Mouse (Mus musculus) lung, embryonic 16.5 days (tissue): ENCODE data around the gene Uox. TPM values are rescaled to one million over a fixed set of nuclear protein-coding genes. Genes with fewer than 3 reads are reported as not detected.

Source experiments
- ATAC-seq: fragments of 200-750 bp; cut with Nextera tagmentation; 2 replicates; pipeline ENCODE4 v1.8.0; 2017; ENCODE audit warnings: low read depth, mild to moderate bottlenecking, moderate library complexity
- H3K27ac ChIP-seq: fragments of 300-500 bp; sonication (generic); 2 replicates; pipeline ENCODE4 v1.5.1; 2014; ENCODE audit warnings: mild to moderate bottlenecking, control low read depth, low read length
- H3K27me3 ChIP-seq: fragments of 300-500 bp; sonication (generic); 2 replicates; pipeline ENCODE4 v1.6.1; 2014; ENCODE audit warnings: low read depth, low read length, mixed read lengths; ENCODE audit not compliant: control insufficient read depth, insufficient read depth
- H3K36me3 ChIP-seq: fragments of 300-500 bp; sonication (generic); 2 replicates; pipeline ENCODE4 v1.6.1; 2014; ENCODE audit warnings: low read length; ENCODE audit not compliant: control insufficient read depth, insufficient read depth
- H3K4me1 ChIP-seq: fragments of 300-500 bp; sonication (generic); replicated peaks from 2 replicates; pipeline ENCODE4 v1.6.1; 2014; ENCODE audit warnings: low read length, mixed read lengths; ENCODE audit not compliant: control insufficient read depth, insufficient read depth
- H3K4me2 ChIP-seq: fragments of 300-500 bp; sonication (generic); 2 replicates; pipeline ENCODE4 v1.6.1; 2014; ENCODE audit warnings: low read depth, low read length, control low read depth
- H3K4me3 ChIP-seq: fragments of 300-500 bp; sonication (generic); 2 replicates; pipeline ENCODE4 v1.5.1; 2014; ENCODE audit warnings: mild to moderate bottlenecking, low read length, control low read depth
- H3K9ac ChIP-seq: fragments of 300-500 bp; sonication (generic); 2 replicates; pipeline ENCODE4 v1.6.1; 2014; ENCODE audit warnings: low read length, control low read depth
- H3K9me3 ChIP-seq: fragments of 300-500 bp; sonication (generic); 2 replicates; pipeline ENCODE4 v1.6.1; 2016; ENCODE audit warnings: low read length; ENCODE audit not compliant: control insufficient read depth
- WGBS: fragments of 180-500 bp; shearing (Covaris S2); extraction: QIAGEN DNeasy Blood & Tissue Kit; methylation state at CpG from one replicate; pipeline ENCODE4 v1.1.7; 2014; 5-methylcytosine and 5-hydroxymethylcytosine counted together
- polyA plus RNA-seq: library from polyadenylated mRNA; unstranded; fragments of >200 nt; fragmentation: Nextera tagmentation; extraction: Ambion mirVana; gene quantifications from 2 replicates; pipeline ENCODE4 v1.2.1, GENCODE M21; 2015

The Uox gene
- polyA plus RNA-seq, 1 experiment from 2014 or later: 0.45 TPM

DNA sequence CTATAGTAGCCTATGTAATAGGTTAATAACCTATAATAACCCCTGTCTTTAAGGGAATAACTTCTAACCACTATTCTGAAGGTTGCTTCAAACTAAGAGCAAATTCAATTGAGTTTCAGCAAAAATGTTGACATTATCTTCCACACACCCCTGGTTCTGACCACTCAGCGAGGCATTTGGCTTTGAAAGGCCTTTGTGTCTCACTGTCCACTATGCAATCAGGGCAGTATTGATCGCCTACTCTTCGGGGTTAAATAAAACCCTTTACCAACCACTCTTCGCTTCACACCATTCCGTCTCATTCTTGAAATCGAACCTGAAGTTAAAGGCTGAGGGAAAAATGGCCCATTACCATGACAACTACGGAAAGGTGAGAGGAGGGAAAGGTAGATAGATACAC lies 26.6 kb downstream of the Uox start:
- H3K36me3 ChIP-seq: no peaks in the 10 kb centered on the region
- no peaks in the 10 kb centered on the region for H3K27me3 ChIP-seq
- H3K9ac ChIP-seq: no peak overlapping the region
- peaks cover 5% of the 10 kb centered on the region for H3K4me1 ChIP-seq
- no peak overlapping the region for H3K4me3 ChIP-seq
- WGBS: 84% methylated on average over 7 of the region's 7 CpGs
- ATAC-seq: no peak
- H3K4me2 ChIP-seq: no peak overlapping the region
- H3K9me3 ChIP-seq: no peaks in the 10 kb centered on the region
- H3K27ac ChIP-seq: no peak overlapping the region

DNA sequence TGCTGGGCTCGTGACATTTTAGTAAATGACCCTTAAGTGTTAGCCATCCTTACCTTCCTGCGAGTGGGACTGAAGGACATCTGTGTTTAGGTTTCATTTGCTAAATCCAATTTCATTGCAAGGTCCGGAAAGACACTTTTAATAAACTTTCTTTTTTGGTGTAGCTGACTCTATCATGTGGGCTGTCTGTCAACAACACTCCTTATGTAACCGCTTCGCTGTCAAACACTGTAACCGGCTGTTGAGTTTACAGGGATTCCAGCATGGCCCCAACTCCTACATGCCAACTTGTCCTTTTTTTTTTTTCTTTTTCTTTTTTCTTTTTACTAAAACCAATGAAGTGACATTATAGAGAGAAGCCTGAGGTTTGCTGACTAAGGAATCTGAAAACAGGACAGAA lies 28.2 kb downstream of the Uox start:
- no peak for ATAC-seq
- Histone ChIP-seq H3K36me3 (no peaks in the 10 kb centered on the region), H3K4me2 (peak overlapping the region; percentile 25; the same call in 1 of the 2 replicates), H3K4me3 (no peak overlapping the region), H3K9me3 (no peaks in the 10 kb centered on the region), H3K4me1 (peaks cover 5% of the 10 kb centered on the region), H3K27ac (no peak overlapping the region), H3K27me3 (no peaks in the 10 kb centered on the region), H3K9ac (no peak overlapping the region)
- 36% methylated on average over 6 of the region's 6 CpGs for WGBS

DNA sequence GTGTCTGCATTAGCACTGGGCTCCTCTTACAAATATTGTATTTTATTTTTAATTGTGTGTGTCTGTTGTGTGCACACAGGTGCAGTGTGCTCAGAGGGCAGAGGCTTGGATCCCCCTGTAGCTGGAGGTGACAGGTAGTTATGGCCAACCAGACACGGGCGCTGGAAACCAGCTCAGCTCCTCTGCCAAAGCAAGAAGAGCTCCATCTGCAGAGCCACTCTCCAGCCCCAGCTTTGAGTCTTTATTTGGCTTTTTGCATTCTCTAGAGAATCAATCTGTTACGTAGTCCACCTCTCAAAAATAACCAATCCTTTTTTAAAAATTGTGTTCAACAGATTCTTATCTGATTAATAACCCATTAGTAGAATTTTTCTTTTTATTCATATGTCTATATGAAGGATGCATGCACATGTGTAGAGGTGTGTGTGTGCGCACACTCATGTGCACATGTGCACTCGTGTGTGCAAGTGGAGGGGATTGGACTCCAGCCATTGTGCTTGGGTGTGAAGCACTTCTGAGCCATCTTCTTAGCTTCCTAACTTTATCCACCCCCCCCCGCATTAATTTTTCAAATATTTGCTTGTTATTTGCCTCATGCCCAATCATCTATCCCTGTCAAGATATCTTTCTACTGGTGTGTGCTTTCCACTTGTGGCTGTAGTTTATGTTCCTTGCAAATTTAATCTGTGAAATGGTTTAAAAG lies 29.1 kb downstream of the Uox start:
- no peaks in the 10 kb centered on the region for H3K36me3 ChIP-seq
- no peak overlapping the region for H3K4me3 ChIP-seq
- H3K9ac ChIP-seq: no peak overlapping the region
- no peak for ATAC-seq
- no peaks in the 10 kb centered on the region for H3K9me3 ChIP-seq
- no peak overlapping the region for H3K27ac ChIP-seq
- 73% methylated on average over 6 of the region's 6 CpGs for WGBS
- H3K4me1 ChIP-seq: peaks cover 5% of the 10 kb centered on the region
- no peaks in the 10 kb centered on the region for H3K27me3 ChIP-seq
- H3K4me2 ChIP-seq: no peak overlapping the region

DNA sequence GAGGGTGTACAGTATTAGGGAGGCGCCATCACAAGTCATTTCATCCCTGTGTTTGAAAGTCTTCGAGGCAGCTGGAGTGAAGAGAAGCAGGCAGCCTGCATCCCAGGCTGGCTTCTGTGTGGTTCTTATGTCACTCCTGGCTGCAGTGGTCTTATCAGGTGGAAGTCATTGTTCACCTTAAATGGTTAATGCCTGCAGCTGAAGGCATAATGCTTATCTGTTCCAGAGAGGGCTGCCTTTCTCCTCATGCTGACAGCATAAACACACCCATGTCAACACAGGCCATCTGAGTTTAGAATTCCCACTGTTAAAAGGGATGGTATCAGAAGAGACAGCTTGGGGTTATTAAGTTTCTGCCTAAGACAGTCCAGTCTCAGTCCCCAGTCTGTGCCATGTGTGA lies 31.0 kb downstream of the Uox start:
- Histone ChIP-seq H3K36me3 (no peaks in the 10 kb centered on the region), H3K9me3 (no peaks in the 10 kb centered on the region), H3K9ac (no peak overlapping the region), H3K27ac (no peak overlapping the region), H3K27me3 (no peaks in the 10 kb centered on the region), H3K4me2 (no peak overlapping the region), H3K4me1 (peaks cover 5% of the 10 kb centered on the region), H3K4me3 (no peak overlapping the region)
- no peak for ATAC-seq
- 59% methylated on average over 2 of the region's 2 CpGs for WGBS

DNA sequence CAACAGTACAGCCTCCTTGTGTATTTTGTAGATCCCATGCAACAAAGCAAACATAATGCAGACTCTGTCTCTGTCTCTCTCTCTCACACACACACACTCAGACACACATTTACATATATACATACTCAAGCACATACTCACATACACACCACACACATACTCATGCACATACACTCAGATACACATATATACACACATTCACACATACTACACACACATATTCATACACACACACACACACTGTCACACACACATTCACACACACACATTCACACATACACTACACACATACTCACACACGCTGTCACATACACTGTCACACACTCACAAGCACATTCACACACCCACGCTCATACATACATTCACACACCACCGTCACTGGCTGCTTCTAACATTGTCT lies 32.3 kb downstream of the Uox start:
- H3K27me3 ChIP-seq: no peaks in the 10 kb centered on the region
- H3K4me3 ChIP-seq: no peak overlapping the region
- no peak overlapping the region for H3K27ac ChIP-seq
- H3K36me3 ChIP-seq: no peaks in the 10 kb centered on the region
- H3K9me3 ChIP-seq: no peaks in the 10 kb centered on the region
- peaks cover 5% of the 10 kb centered on the region for H3K4me1 ChIP-seq
- no peak overlapping the region for H3K4me2 ChIP-seq
- WGBS: 78% methylated on average over 3 of the region's 3 CpGs
- H3K9ac ChIP-seq: no peak overlapping the region
- ATAC-seq: no peak

DNA sequence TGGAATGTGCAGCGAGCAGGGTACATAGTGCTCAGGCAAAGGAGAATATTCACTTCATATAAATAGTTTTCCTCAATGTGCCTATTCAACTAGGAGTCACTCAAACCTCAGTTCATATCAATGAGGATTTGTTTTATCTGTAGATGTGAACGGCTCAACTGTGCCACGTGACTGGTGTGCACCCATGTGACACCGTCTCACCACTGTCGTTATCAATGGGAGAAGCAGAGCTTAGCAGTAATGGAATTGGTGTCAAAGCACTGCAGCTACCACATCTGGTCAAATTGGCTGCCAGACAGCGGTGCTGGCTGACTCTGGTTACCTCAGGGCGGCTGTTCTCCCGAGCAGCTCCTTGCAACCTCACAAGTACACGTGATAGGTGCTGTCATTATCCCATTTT lies 34.4 kb downstream of the Uox start:
- H3K9ac ChIP-seq: no peak overlapping the region
- 73% methylated on average over 9 of the region's 9 CpGs for WGBS
- no peak overlapping the region for H3K27ac ChIP-seq
- no peak overlapping the region for H3K4me2 ChIP-seq
- H3K27me3 ChIP-seq: no peaks in the 10 kb centered on the region
- no peaks in the 10 kb centered on the region for H3K9me3 ChIP-seq
- no peaks in the 10 kb centered on the region for H3K36me3 ChIP-seq
- no peak for ATAC-seq
- no peaks in the 10 kb centered on the region for H3K4me1 ChIP-seq
- no peak overlapping the region for H3K4me3 ChIP-seq

DNA sequence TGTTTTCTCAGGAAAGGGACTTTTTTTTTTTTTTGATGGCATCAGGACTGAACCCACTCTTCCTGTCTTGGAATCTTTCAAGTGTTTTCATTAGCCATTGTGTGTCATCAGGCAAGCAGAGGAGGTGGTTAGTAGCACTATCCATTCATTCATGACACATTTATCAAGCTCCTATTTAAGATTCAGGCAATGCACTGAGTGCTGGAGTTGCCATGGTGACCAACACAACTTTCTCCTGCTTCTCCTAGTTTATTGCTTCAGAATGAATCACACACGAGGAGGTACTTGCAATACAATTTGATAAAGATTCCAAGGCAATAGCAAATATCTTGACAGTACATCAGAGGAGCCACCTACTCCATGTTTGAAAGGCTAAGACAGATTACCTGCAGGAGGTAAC lies 37.1 kb downstream of the Uox start:
- ATAC-seq: no peak
- WGBS: 17% methylated on average over 1 of the region's 1 CpGs
- H3K4me1 ChIP-seq: no peaks in the 10 kb centered on the region

DNA sequence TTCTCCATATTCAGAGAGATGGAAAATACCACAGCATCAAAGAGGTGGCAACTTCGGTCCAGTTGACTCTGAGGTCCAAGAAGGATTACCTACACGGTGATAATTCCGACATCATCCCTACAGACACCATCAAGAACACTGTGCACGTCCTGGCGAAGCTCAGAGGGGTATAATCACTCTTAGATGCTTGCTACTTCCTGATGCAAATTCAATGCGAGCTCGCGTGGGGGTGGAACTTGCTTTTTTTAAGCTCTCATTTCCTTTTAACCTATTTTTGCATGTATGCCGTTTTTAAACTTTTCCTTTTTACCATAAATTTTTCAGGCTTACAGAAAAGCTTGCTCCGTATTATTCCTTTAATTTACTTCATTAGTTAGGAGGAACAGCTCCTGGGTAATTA lies 40.1 kb downstream of the Uox start:
- Histone ChIP-seq H3K4me2 (no peak overlapping the region), H3K4me1 (no peaks in the 10 kb centered on the region), H3K27me3 (no peaks in the 10 kb centered on the region), H3K9me3 (no peaks in the 10 kb centered on the region), H3K27ac (no peak overlapping the region), H3K4me3 (no peak overlapping the region), H3K36me3 (no peaks in the 10 kb centered on the region), H3K9ac (no peak overlapping the region)
- ATAC-seq: no peak
- 77% methylated on average over 10 of the region's 10 CpGs for WGBS

More for the DNA sequence above, 37.1 kb downstream of the Uox start:
- H3K27me3 ChIP-seq: no peaks in the 10 kb centered on the region
- no peaks in the 10 kb centered on the region for H3K36me3 ChIP-seq
- H3K9ac ChIP-seq: no peak overlapping the region
- no peak overlapping the region for H3K27ac ChIP-seq
- H3K4me2 ChIP-seq: no peak overlapping the region
- H3K9me3 ChIP-seq: no peaks in the 10 kb centered on the region
- no peak overlapping the region for H3K4me3 ChIP-seq

DNA sequence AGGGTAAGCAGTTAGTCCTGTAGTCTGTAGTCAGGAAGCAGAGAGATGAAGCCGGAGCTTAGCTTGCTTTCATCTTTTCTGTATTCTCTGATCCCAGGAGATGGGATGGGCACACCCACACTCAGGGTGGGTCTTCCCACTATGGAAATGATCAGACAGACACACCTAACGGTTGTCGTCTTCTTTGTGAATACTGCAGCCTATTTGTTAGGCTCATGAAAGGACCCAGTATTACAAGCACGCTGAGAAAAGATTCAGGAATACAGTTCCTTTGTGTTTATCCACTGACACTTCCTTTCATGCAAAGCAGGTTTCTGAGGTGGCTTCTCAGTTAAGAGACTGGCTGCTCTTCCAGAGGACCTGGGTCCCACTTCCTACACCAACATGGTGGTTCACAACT lies 41.0 kb downstream of the Uox start:
- Histone ChIP-seq H3K9ac (no peak overlapping the region), H3K4me1 (no peaks in the 10 kb centered on the region), H3K27me3 (no peaks in the 10 kb centered on the region), H3K9me3 (no peaks in the 10 kb centered on the region), H3K4me2 (no peak overlapping the region), H3K27ac (no peak overlapping the region), H3K4me3 (no peak overlapping the region), H3K36me3 (no peaks in the 10 kb centered on the region)
- WGBS: 77% methylated on average over 4 of the region's 4 CpGs
- no peak for ATAC-seq

DNA sequence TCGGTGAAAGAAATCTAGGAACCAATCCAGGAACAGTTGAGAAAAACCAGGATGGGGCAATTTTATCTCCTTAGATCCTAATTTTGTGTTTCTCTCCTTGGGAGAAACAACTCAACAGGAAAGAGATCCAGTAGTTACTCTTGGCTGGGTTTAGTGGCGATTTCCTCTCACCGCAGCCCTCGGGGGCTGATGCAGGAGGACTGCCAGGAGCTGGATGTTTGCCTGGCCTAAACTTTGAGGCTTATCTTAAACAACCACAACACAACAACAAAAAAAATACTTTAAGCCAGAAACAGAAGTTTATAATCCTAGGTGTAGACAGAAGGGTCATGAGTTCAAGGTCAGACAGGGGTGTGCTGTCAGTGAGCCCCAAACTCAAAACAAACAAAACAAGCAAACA lies 41.6 kb downstream of the Uox start:
- H3K27me3 ChIP-seq: no peaks in the 10 kb centered on the region
- no peaks in the 10 kb centered on the region for H3K36me3 ChIP-seq
- H3K4me1 ChIP-seq: no peaks in the 10 kb centered on the region
- H3K4me3 ChIP-seq: no peak overlapping the region
- H3K27ac ChIP-seq: no peak overlapping the region
- no peak overlapping the region for H3K4me2 ChIP-seq
- 54% methylated on average over 4 of the region's 4 CpGs for WGBS
- ATAC-seq: no peak
- H3K9ac ChIP-seq: no peak overlapping the region
- no peaks in the 10 kb centered on the region for H3K9me3 ChIP-seq
